Mouse (Mus musculus) bone marrow macrophage, adult 2 months (primary cell): Measurements from ENCODE around the gene Nfe2. TPM values are rescaled to one million over a fixed set of nuclear protein-coding genes. Genes with fewer than 3 reads are reported as not detected.

ENCODE experiments used
- H3K27ac ChIP-seq: 2 replicates; pipeline ENCODE4 v1.5.1; 2012; ENCODE audit warnings: low read depth, low read length; ENCODE audit not compliant: insufficient read depth
- H3K4me1 ChIP-seq: 2 replicates; pipeline ENCODE4 v1.6.1; 2012; ENCODE audit warnings: low read length; ENCODE audit not compliant: control insufficient read depth, insufficient read depth
- H3K4me3 ChIP-seq: 2 replicates; pipeline ENCODE4 v1.5.1; 2012; ENCODE audit warnings: mild to moderate bottlenecking, low read length, moderate library complexity; ENCODE audit not compliant: insufficient read depth
- CTCF ChIP-seq: IDR thresholded peaks from 2 replicates; pipeline ENCODE4 v1.5.1; 2012; ENCODE audit warnings: low read depth, mild to moderate bottlenecking, low read length, moderate library complexity
- POLR2A ChIP-seq: IDR thresholded peaks from 2 replicates; pipeline ENCODE4 v1.6.1; 2012; ENCODE audit warnings: mild to moderate bottlenecking, low read depth, low read length, borderline replicate concordance
- polyA plus RNA-seq: library from polyadenylated mRNA; stranded (reverse); fragments of >200 nt; gene quantifications from 2 replicates; pipeline ENCODE4 v1.2.4, GENCODE M21; 2012; ENCODE audit not compliant: missing spikeins, insufficient read depth, insufficient read length

The Nfe2 gene
- 0.88 and 1.7 TPM in 2 replicates for polyA plus RNA-seq

- Histone ChIP-seq H3K27ac (no peak within 1 kb of the TSS), H3K4me1 (peaks cover 18% of the 10 kb centered on the region), H3K4me3 (peak within 1 kb of the TSS; percentile 6)
- TF ChIP-seq CTCF (no peak), POLR2A (no peak)
Observed at GRCm38 (mm10) chr15:103257790-103258728, at the start of gene Nfe2. Gene Nfe2 (minus strand): TSS chr15:103258403.

DNA sequence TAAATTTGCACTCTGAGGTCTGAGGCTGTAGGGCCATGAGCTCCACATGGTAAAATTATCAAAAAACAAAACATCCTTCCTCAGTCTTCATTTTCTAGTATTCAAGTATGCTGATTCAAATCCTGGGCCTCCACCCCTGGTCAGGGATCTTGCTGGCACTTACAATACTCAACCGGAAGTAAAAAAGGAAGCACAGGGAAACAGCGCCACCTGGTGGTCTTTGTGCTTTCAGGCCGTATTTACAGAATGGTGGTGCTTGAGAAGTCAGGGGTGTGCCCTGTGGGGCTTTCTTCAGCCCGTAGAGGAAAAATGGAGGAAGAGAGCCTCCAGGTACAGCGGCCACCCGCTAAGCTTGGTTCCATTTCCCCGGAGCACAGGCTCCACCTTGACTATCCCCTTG lies 48.9 kb upstream of the Nfe2 start:
- H3K4me3 ChIP-seq: no peak overlapping the region; the same call in 1 of the 2 replicates
- peaks cover 59% of the 10 kb centered on the region for H3K4me1 ChIP-seq
- TF ChIP-seq CTCF (peak; percentile 85), POLR2A (no peak)

DNA sequence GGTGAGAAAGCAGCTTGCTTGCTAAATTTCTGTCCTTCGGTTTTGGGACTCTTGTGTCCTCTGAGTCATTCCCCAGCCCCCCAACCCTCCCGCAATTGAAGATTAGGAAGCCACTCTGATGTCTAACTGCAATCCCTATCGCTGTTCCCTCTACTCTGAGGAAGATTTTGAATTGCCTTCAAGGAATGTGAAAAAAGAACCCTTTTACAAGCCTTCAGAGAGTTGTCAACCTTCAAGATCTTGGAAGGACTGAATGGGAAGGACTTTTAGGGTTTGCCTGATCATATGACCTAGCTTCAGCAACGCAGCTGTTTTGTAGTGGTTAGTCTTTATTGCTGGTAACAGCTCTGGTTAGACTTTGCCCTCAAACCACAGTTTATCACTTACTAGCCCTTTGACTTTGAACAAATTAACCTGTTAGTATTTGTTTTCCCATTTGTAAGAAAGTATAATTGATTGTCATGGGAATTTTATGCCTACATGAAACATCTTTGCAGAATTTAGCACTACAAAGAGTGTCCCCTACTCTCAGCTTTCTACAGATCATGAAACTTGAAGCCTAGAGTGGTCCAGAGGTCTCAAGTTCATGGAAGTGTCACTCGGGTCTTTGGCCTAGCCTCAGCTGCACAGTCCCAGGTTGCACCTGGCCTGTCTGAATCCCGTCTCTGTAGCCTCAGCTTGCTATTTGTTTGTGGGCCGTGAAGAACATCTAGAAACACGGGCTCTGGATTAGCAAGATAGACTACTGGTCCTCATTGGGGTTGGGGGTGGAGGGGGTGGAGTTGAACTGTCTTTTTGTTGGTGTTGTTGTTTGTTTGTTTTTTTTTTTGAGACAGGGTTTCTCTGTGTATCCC lies 47.8 kb upstream of the Nfe2 start:
- H3K4me3 ChIP-seq: peak overlapping the region; percentile 68

More for the DNA sequence above, 48.9 kb upstream of the Nfe2 start:
- H3K27ac ChIP-seq: peak overlapping the region; percentile 97

DNA sequence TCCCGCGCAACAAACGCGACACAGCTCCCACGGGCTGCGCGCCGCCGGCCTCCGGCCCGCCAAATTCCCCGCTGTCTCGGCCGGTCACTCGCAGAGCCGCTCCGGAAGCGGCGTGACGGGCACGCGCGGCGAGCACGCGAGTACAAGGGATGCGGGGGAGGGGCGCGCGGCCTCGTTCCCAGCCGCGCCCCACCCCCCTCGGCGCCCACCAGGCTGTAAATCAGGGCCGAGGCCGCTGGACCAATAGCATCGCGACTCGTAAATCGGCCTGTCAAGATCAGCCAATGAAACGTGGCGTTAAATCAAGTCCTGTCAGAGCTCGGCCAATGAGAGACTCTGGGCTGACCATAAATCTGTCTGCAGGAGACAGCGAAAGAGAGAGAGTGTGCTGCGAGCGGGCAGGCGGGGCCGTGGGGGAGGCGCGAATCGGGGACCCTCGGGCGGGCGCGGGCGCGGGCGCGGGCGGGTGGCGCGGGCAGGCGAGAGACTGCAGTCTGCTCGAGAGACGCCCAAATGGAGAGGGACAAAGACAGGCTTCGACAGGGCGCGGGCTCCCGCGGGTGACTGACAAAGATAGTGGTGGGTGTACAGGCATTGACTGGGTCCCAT lies 47.0 kb upstream of the Nfe2 start:
- H3K27ac ChIP-seq: peak overlapping the region; percentile 97
- no peak for TF ChIP-seq CTCF
- no peak for TF ChIP-seq POLR2A
- peaks cover 56% of the 10 kb centered on the region for H3K4me1 ChIP-seq
- peak overlapping the region; percentile 68 for H3K4me3 ChIP-seq

More for the DNA sequence above, 47.8 kb upstream of the Nfe2 start:
- Histone ChIP-seq H3K27ac (peak overlapping the region; percentile 97), H3K4me1 (peaks cover 60% of the 10 kb centered on the region)
- no peak for TF ChIP-seq CTCF
- TF ChIP-seq POLR2A: no peak

- TF ChIP-seq POLR2A (no peak), CTCF (no peak)
- H3K4me3 ChIP-seq: peak overlapping the region; percentile 48
- peaks cover 50% of the 10 kb centered on the region for H3K4me1 ChIP-seq
- H3K27ac ChIP-seq: peak overlapping the region; percentile 27
Observed at GRCm38 (mm10) chr15:103304616-103304969, 46.4 kb upstream of the Nfe2 start.

DNA sequence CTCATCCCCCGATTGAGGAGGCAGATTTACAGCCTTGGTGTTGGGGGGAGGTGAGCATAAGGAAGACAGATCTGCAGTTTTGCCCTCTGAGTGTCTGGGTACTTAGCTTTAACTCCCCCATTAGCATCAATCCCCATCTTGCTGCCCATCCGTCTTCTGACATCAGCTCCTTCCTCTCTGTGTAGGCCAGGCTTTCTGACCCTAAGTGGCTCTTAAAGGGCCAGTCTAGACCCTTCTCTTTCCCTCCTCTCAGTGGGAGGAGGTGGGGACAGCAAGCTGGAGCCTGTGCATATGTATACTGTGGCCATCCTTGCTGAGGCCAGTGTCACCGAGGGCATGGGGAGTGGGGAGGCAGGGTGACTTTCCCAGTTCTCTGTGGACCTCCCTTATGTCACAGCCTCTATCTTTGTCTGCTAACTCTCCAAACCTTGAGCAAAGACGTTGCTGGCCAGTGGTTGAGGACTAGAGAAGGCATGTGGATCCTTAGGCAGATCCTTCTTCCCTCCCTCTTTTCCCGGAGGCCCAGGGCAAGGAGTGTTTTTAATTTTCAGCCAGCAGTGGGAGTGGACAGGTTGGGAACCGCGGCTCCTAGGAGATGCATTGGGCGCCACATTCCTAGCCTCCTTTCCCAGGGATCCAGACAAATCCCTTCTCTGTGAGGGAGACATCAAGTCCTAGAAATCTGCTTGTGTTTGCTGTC lies 45.9 kb upstream of the Nfe2 start:
- Histone ChIP-seq H3K27ac (0 out of 2 replicates have a peak overlapping the region, but pooled peaks have one; percentile 27), H3K4me3 (peak overlapping the region; percentile 48), H3K4me1 (peaks cover 45% of the 10 kb centered on the region)
- TF ChIP-seq POLR2A: no peak
- no peak for TF ChIP-seq CTCF

DNA sequence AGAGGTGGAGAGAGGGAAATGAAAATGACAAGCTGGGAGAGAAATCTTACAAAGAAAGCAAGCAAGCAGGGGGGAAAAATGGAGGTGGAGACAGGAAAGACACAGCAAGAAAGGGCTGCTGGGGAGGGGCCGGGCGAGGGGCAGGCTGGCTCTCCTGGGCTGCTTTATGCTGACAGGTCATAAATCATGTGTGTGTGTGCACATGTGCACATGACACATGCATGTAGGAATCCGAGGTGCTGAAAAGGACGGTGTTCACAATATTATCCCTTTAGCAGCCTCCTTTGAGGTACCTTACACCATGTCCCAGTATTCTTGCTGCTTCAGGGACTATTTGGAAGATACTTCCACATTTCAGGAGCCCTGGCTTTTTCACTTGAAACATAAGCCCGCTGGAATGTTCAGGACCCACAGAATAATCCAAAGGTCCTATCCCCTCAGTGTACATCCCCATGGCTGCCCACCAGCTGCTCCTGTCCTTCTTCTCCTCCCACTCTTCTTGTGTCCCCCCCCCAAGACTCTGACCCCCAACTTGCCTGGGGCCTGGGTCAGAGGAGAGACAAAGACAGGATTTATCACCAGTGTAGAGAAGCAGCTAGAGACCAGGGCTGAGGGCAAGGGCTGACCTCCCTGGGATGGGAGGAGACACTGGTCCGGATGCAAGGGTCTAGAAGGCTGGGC lies 44.3 kb upstream of the Nfe2 start:
- Histone ChIP-seq H3K4me3 (no peak overlapping the region), H3K4me1 (peaks cover 29% of the 10 kb centered on the region), H3K27ac (no peak overlapping the region)

DNA sequence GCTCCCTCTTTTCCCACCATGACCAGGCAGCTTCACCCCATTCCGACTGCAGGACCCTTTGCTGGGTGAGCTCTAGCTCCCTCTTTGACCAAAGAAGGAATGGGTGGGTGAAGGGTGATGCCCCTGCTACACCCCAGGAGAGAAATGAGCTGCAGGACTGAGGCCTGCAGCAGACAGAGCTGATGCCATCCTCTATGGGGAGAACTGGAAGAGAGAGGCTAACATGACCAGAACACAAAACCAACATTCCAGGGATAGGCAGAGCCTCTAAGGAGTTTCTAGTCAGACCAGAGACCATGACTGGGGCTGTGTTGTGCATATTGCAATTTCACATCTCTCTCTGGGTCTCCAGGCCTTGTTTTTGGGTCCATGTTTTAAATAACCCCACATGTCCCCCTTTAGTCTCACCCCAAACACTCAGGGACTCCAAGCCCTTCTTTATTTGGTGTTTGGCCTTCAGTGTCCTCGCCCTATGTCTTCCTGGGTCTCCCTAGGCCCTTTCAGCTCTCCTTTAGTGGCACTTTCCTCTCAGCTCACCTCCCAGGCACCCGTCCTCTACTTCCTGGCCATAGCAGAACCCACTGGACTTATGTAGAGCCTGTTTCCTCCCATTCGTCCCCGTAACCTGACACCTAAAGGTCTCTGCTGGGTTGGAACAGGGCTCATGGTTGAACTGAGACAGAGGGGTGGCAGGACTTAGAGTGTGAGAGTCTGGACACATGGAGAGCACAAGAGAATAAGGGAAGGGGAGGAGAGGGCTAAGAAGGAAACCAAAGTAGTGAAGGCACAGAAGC lies 43.5 kb upstream of the Nfe2 start:
- Histone ChIP-seq H3K4me1 (peaks cover 23% of the 10 kb centered on the region), H3K27ac (no peak overlapping the region)
- no peak for TF ChIP-seq POLR2A
- no peak for TF ChIP-seq CTCF

More for the DNA sequence above, 44.3 kb upstream of the Nfe2 start:
- TF ChIP-seq POLR2A: no peak
- no peak for TF ChIP-seq CTCF

More for the DNA sequence above, 43.5 kb upstream of the Nfe2 start:
- H3K4me3 ChIP-seq: no peak overlapping the region
